Mouse (Mus musculus) right cerebral cortex, postnatal 10 days (tissue): ENCODE measurements around the gene Il16.
A peak's percentile ranks its signal among the peaks of the same experiment; 100 is the strongest.

Source experiments
- DNase-seq, 2 experiments: peaks; one replicate each; pipeline ENCODE4 v3.0.0; 2021; ENCODE audit warnings: low spot score in 2 of 2

Gene Il16

DNA sequence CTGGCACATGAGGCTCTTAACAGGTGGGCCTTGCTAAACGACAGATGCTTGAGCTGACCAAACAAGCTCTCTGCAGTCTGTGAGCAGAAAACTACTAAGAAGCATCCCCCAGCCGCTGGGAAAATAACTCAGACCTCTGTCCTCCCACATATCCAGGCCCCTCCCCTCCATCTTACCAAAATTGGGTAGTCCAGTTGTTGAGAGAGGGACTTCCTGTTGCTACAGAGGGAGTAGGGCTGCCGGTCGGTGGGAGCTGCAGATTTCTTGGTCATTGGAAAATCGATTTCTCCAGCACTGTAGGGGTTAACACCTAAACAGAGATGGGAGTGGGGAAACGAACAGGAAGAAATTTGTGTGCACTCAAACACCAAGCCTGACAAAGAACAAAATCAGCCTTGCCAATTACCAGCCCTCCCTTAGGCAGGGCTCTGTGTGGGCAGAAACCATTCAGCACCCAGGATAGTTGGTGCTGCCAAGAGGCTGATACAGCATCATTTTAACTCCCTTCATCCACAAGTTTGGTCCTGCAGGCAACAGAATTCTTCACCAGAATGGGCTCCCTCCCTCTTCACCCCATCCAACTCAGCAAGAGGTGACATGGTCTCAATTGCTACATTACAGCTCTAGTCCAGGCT, 62.8 kb downstream of the Il16 start:
- DNase-seq = no peak

DNA sequence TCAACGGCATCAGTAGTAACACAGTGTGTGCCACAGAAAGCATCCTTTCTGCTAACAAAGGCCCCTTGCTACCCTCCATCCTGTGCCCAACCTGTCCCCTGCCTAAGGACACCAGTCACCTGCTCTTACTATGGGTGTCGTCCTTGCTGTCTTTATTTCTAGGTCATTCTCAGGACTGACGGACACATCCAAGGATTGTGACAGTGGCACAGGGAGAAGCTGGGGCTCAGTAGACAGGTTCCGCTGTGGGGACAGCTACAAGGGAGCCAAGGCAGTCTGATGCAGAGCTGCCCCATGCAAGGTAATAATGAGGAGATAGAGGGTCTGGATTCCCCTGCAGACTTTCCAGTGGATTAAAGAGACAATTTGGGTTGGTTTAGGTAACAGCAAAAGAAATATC, 67.0 kb downstream of the Il16 start:
- no peak for DNase-seq

DNA sequence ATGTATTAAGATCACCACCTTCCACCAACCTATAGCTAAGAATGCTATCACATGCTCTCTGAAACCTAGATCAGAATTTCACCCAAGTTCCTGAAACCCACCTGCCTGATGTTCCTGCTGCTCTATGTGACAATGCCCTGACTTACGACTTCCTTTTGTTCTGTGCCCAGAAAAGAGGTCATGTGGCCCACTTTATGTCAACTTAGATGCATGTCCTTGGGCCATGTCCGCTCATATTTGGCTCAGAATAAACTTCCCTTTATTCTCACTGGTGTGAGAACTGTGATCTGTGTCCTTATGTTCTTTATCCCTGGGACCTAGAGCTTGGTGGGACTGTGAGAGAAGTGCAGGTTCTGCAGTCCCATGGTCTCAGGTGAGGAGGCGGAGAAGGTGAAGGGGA, 68.2 kb downstream of the Il16 start:
- no peak for DNase-seq

GRCm38 (mm10) chr7:83675545-83676254, 69.8 kb downstream of the Il16 start:
- peak; percentile 25 to 39 for DNase-seq

GRCm38 (mm10) chr7:83671573-83671972, 74.0 kb downstream of the Il16 start:
- DNase-seq = peak in 1 of 2 experiments; percentile 5

GRCm38 (mm10) chr7:83668724-83669123, 76.8 kb downstream of the Il16 start:
- peak; percentile 73 to 82 for DNase-seq

DNA sequence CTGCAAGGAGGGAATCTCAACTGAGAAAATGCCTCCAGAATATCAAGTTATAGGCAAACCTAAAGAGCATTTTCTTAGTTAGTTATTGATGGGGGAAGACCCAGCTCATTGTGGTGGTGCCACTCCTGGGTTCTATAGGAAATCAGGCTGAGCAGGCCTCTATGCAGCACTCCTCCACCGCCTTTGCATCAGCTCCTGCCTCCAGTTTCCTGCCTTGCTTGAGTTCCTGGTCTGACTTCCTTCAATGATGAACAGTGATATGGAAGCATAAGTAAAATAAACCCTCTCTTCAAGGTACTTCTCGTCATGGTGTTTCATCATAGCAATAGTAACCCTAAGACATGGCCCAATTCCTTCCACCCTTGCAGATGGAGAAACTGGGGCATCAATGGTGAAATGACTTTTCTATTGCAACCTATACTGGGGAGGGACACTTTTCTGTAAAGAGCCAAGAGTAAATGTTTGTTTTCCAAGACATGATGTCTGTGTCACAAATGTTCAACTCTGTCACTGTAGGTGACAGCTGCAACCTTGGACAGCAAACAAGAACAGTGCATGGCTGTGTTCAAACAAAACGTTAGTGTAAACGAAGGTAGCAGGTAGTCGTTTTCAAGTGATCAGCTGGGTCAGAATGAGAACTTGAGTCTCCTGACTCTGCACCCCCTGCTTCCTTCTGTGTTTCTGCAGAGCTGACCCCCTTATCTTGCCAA, 77.4 kb downstream of the Il16 start:
- no peak for DNase-seq

- no peak for DNase-seq
Measured at GRCm38 (mm10) chr7:83666087-83666595, 79.4 kb downstream of the Il16 start.

DNA sequence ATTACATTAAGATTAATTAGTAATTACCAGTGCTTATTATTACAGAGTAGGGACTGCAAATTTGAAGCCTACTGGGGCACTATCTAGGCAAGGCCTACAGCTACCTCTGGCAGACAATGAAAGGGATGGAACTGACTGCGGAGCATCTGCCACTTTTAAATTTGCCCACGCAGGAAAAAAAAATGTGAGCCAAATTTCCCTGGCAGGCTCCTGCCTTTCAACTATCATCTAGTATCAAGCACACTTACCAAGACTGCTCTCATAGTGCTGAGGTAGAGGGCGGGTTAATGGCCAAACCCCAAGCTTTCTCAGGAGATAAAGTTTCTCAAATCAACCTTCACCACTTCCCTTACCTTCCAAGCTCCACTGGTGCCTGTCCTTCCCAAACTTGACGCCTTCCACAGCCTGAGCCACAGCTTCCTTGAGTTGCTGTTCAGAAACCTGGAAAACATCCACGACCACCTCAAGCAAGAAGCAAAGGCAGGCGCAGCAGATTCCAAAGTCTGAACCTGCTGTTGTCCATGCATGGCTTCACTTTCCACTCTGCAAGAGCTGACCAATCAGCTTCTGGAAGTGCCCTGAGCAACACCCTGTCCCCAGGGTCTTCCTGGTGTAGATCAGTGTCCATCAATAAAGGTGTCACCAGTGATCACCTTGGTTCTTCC, 82.7 kb downstream of the Il16 start:
- peak in 1 of 2 experiments; percentile 35 for DNase-seq

- no peak for DNase-seq
Measured at GRCm38 (mm10) chr7:83661763-83662162, 83.8 kb downstream of the Il16 start.

DNA sequence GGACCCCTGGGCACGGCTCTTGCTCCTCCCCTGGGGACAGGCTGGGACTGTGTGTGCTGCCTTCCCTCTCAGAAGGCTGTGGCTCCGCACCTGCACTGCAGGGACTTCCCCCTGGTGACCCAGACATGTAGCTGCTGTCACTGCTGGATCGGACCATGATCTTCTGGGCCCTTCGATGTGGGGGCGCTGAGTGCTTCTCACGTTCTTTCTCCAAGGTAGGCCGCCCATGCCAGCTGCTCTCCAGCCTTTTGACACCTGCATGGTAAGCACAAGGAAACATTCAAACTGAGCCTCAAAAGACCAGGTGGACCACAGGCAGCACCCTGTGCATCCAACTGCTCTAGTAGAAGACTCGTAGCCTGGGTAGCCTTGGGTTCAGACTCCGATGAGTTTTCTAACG, 84.5 kb downstream of the Il16 start:
- DNase-seq = no peak

- DNase-seq = no peak
Measured at GRCm38 (mm10) chr7:83660273-83660691, 85.2 kb downstream of the Il16 start.

DNA sequence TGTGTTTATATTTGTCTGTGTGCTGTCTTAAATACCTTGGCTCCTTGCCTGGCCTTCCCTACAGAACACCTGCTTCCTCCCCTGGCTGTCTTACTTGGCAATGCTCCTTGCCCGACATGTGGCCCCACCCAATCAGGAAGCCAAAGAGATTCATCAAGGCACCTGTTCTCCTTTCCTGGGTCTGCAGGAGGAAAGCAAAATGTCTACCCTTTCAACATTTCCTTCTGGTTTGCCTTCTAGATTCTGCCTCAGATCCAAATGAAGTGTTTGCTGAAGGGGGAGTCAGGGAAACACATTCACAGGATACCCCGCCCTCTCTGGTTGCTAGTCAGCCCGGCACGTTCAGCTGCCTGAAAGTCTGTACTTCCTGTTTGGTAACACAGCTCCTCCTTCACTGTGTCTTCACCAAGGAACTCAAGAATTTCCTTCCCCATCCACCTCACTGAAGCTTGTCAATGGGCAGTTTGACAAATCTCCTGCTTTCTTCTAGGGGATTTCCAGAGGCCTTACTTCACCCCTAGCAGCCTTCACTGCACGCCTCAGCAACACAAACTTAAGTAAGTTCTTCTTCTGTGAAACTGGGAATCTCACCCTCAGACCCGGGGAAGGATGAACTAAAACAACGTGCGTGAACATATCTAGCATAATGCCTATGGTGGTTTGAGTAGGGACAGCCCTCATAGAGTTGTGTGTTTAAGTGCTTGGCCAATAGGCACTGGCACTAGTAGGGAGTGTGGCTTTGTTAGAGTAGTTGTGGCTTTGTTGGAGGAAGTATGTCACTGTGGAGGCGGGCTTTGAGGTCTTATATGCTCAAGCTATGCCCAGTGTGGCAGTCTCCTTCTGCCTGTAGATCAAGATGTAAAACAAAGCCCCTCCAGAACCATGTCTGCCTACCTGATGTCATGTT, 86.1 kb downstream of the Il16 start:
- DNase-seq = peak in 1 of 2 experiments; percentile 35

DNA sequence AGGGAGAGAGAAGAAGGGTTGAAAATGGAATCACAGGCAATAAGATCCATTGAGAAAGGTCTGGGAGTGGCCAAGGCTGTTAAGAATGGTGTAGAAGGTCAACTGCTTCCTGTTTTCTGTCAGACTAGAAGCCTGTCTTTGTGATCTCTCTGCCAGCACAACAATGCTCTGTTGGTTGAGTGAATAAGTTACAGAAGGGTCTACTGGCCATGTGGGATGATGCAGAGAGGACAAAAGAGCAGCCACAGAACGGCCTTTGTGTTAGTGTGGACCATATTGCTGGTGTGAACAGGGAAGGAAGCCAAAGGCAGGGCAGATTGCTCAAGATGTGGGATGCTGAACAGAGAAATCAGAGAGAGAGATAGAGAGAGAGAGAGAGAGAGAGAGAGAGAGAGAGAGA, 86.8 kb downstream of the Il16 start:
- no peak for DNase-seq

DNA sequence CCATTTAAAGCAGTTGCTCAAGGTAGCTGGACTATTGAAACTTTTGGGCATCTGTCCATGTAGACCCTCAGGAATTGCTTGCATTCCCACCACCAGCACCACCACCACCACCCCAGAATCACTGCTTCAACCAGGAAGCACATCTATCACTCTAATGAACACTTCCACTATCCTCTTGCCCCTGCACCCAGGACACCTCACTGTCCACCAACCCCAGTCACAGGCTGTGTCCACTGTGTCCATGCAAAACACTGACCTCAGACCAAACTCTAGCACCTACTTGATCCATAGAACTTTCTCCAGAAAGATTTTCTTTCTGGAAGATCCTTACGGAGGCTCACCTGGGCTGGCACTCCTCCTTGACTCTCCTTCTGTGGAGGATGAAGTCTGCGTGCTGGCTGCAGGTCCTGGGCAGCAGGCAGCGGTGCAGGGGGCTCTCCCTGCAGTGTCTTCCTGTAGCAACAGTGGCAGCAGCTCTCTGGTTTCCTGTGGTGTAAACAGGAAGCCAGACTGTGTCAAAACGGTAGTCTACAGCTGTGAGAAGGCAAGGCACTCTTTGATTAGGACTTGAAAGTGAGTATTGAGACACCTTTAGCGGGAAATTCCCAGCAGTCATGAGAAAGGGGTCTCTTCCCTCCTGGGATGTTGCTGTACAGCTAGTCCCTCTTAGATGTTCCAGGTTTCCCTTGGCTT, 90.4 kb downstream of the Il16 start:
- DNase-seq = no peak

DNA sequence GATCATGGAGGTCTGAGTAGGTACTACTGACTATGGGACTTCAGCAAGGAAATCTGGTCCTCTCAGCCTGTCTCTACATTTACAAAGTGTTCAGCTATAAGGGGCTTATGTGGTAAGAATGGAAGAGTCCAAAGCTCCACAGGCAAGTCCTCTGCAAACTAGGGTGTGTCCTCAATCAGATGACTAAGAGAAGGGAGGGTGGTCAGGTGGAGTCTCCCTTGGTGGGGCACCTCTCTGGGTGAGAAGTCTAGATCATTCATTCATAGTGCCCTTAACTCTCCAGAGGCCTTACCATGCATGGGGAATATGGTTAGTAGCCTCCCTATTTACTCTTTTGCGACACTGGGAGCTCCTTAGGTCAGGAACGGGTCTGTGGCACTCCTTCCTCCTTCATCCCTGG, 91.3 kb downstream of the Il16 start:
- no peak for DNase-seq

- DNase-seq = no peak
Measured at GRCm38 (mm10) chr7:83653605-83654051, 91.9 kb downstream of the Il16 start.

- no peak for DNase-seq
Measured at GRCm38 (mm10) chr7:83652498-83652897, 93.0 kb downstream of the Il16 start.

DNA sequence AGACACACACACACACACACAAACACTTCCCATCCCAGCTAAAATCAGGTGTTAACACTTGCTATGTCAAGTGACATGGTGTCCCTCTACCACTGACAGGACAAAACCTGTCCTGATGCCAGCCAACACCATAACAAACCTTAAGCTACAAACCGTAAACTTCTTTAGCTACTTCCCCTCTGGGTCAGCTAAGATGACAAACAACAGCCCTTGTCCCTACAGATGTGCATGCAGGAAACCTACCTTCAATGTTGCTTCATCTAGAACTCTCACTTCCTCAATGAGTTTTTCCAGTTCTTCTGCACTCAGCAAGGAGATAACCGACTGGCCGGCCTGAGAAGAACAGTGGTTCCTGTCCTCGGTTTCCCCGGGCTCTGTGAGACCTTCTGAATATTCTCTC, 94.9 kb downstream of the Il16 start:
- DNase-seq = no peak

DNA sequence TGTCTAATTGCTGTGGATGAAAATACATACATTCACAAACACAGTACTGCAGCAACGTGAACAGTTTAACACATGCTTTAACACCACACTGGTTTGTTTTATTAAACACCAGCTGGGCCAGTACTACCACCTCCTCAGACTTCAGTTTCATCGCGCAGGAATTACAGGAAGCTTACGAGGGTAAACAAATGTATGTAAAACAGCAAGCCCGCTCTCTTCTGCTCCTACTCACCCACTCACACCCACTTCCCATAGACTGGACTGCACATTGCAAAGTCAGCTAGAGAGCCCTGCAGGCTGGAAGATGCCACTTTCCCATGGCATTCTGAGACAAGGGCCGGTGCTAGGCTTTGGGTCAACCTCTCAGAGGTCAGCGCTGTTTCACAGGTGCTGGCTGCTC, 96.7 kb downstream of the Il16 start:
- no peak for DNase-seq
